Mouse (Mus musculus): ENCODE results near the gene Tom1.

DNA sequence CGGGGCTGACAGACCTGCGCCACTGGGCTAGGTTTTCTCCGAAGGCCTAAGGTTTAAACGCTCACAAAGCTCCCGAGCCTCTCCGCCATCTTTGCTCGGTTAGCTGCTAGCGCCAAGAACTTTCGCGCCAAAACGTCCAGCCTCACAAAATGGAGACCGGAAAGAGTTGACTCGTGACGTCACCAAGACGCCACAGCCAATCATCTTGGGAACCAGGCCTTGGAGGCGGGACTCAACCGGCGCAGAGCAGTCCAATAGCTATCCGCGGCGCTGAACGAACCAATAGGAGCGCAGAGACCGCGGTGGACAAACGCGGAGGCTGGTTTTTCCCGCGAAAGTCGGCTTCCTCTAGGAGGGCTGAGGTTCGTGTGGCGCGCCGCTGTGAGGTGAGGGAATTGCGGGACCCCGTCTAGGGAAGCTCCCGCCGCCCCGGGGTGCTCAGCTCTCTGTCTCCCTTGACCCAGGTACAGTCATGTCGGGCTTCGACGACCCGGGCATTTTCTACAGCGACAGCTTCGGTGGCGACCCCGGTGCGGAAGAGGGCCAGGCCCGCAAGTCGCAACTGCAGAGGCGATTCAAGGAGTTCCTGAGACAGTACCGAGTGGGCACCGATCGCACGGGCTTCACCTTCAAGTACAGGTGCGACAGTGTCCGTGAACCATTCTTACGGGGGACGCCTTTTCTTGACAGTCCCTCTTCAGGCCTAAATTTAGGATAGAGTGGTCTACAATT lies 75.9 kb downstream of the Tom1 start, which contains the start of gene Mcm5:
- peak; percentile 38 for TF ChIP-seq POLR2A (IDR thresholded peaks at IDR 0.05; ENCODE audit: insufficient read length, low read depth)
- TF ChIP-seq MYOG (IDR thresholded peaks at IDR 0.05; ENCODE audit: control insufficient read depth in 1 of 3, insufficient read depth in 1 of 3, insufficient read length in 2 of 3, low read depth in 2 of 3), result no peak
- TF ChIP-seq CEBPB (IDR thresholded peaks at IDR 0.05; ENCODE audit: insufficient read depth, poor library complexity, severe bottlenecking), result no peak
